Mouse (Mus musculus): Measurements from ENCODE around the gene Pla2g4a.

DNA sequence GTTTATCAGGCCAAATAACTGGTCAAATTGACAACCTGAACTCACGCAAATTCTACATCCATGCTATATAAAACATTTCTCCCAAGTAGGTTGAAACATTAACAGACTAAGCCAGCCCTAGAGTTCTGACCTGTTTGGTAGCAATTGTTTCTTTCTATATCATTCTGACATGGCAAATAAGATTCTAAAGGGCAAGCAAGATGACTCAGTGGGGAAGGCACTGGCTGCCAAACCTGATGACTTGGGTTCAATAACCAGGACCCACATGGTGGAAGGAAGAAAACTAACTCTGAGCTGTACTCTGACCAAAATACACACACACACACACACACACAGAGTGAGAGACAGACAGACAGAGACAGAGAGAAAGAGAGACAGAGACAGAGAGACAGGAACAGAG lies 11.8 kb downstream of the Pla2g4a start:
- TF ChIP-seq CTCF (IDR thresholded peaks at IDR 0.05; ENCODE audit: low read depth) (no peak), EP300 (IDR thresholded peaks at IDR 0.05; ENCODE audit: low read depth) (no peak)

Data from liver, postnatal 0 days (tissue).